Mouse (Mus musculus) MEL (cell line): ENCODE results near the gene Cdkal1.

Experiments
- BHLHE40 ChIP-seq: IDR thresholded peaks from 2 replicates; pipeline ENCODE4 v1.6.1; 2012; ENCODE audit warnings: low read depth, mild to moderate bottlenecking, inconsistent platforms, low read length, improper control_type of control experiment, borderline replicate concordance
- CTCF ChIP-seq, 3 experiments: IDR thresholded peaks in 2 of 3; conservative IDR thresholded peaks in 1 of 3; 2 replicates each; pipeline ENCODE4 v1.5.1; 2011 to 2012; ENCODE audit warnings: low read length in 3 of 3, low read depth in 2 of 3, mild to moderate bottlenecking in 2 of 3, improper control_type of control experiment in 1 of 3, inconsistent platforms in 1 of 3, mixed read lengths in 1 of 3, moderate library complexity in 1 of 3; ENCODE audit not compliant: control insufficient read depth in 1 of 3, insufficient read depth in 1 of 3, poor library complexity in 1 of 3, severe bottlenecking in 1 of 3
- EP300 ChIP-seq, 2 experiments: IDR thresholded peaks; 2 replicates each; pipeline ENCODE4 v1.6.1; 2011; ENCODE audit warnings: improper control_type of control experiment in 2 of 2, low read length in 2 of 2, low read depth in 1 of 2, mild to moderate bottlenecking in 1 of 2
- JUND ChIP-seq: IDR thresholded peaks from 2 replicates; pipeline ENCODE4 v1.6.1; 2011; ENCODE audit warnings: low read depth, mild to moderate bottlenecking, improper control_type of control experiment, low read length
- NELFE ChIP-seq: IDR thresholded peaks from 2 replicates; pipeline ENCODE4 v1.6.1; 2011; ENCODE audit warnings: low read depth, low read length, improper control_type of control experiment
- NRF1 ChIP-seq: IDR thresholded peaks from 2 replicates; pipeline ENCODE4 v1.6.1; 2014; ENCODE audit warnings: low read depth, mild to moderate bottlenecking, inconsistent platforms, low read length, improper control_type of control experiment, moderate library complexity; ENCODE audit not compliant: poor library complexity, insufficient read depth, severe bottlenecking
- POLR2AphosphoS5 ChIP-seq: IDR thresholded peaks from 2 replicates; pipeline ENCODE4 v1.6.1; 2012; ENCODE audit warnings: low read depth, borderline replicate concordance, mild to moderate bottlenecking, inconsistent platforms, low read length, moderate library complexity, mixed read lengths
- TAL1 ChIP-seq: IDR thresholded peaks from 2 replicates; pipeline ENCODE4 v1.6.1; 2012; ENCODE audit warnings: mild to moderate bottlenecking, inconsistent platforms, low read length, moderate library complexity, mixed read lengths
- ZC3H11A ChIP-seq: IDR thresholded peaks from 2 replicates; pipeline ENCODE4 v1.6.1; 2012; ENCODE audit warnings: low read depth, mild to moderate bottlenecking, inconsistent platforms, low read length, improper control_type of control experiment

- TF ChIP-seq EP300 (IDR thresholded peaks at IDR 0.05; ENCODE audit: low read depth in 1 of 2, low read length in 2 of 2) (no peak), TAL1 (no peak), CTCF (IDR thresholded peaks at IDR 0.05 in 2 of 3, conservative IDR thresholded peaks at IDR 0.05 in 1 of 3; ENCODE audit: control insufficient read depth in 1 of 3, insufficient read depth in 1 of 3, low read depth in 2 of 3, low read length in 3 of 3, poor library complexity in 1 of 3, severe bottlenecking in 1 of 3) (no peak), JUND (no peak), NRF1 (no peak), POLR2AphosphoS5 (no peak), NELFE (no peak), BHLHE40 (no peak), ZC3H11A (no peak)
Measured at GRCm38 (mm10) chr13:29179260-29179659, 676.2 kb downstream of the Cdkal1 start.
